Mouse (Mus musculus): ENCODE measurements around the gene Togaram2. TPM values are rescaled to one million over a fixed set of nuclear protein-coding genes. Genes with fewer than 3 reads are reported as not detected.
"Not testable (repeated sequence)": the region's sequence is repeated elsewhere in the genome, so short reads cannot be mapped to it uniquely, and the experiment has no call there.

Togaram2 gene
- polyA plus RNA-seq (2014; fragmentation: Nextera tagmentation; extraction: Ambion mirVana) = 0.23 and 0.24 TPM in 2 replicates

DNA sequence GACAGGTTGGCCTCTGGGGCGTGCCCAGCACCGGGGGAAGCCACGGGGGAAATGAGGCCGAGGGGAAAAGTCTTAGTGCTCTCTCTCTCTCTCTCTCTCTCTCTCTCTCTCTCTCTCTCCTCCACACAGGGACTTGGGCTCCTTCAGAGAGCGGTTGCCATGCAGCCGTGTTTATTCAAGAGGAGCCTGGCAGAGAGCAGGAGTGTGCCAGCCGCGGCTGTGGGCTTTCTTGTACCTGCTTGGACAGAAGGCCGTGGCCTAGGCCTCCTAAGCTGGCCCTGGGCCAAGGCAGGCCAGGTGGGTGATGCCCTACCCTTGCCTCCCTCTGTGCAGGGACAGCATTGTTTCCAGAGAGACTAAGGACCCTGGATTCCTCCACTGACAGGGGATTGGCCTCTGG is at the start of gene Togaram2:
Gene Togaram2 (plus strand): TSS at position 170 of the 400 bp plus-strand sequence.
- no peaks in the 10 kb centered on the region for H3K27me3 ChIP-seq (replicated peaks; ENCODE audit: control insufficient read depth, insufficient read depth, low read length)
- no peak within 1 kb of the TSS for H3K9ac ChIP-seq (ENCODE audit: low read length)
- H3K4me2 ChIP-seq (ENCODE audit: low read length) = no peak within 1 kb of the TSS
- H3K36me3 ChIP-seq (ENCODE audit: control insufficient read depth, insufficient read depth, low read length) = no peaks in the 10 kb centered on the region
- ATAC-seq (0 out of 2 replicates have a peak, but pooled peaks have one; percentile 21), DNase-seq (ENCODE audit: low spot score) (no peak)
- WGBS = 31% methylated on average over 9 of the region's 9 CpGs
- no peak within 1 kb of the TSS for H3K27ac ChIP-seq (ENCODE audit: low read depth, low read length)
- H3K4me1 ChIP-seq (ENCODE audit: control insufficient read depth, insufficient read depth, low read length) = 0 out of 2 replicates have a peak, but pooled peaks cover 7% of the 10 kb centered on the region
- no peak within 1 kb of the TSS for H3K4me3 ChIP-seq (ENCODE audit: low read depth, low read length)
- H3K9me3 ChIP-seq (replicated peaks; ENCODE audit: control insufficient read depth, low read length) = no peaks in the 10 kb centered on the region

DNA sequence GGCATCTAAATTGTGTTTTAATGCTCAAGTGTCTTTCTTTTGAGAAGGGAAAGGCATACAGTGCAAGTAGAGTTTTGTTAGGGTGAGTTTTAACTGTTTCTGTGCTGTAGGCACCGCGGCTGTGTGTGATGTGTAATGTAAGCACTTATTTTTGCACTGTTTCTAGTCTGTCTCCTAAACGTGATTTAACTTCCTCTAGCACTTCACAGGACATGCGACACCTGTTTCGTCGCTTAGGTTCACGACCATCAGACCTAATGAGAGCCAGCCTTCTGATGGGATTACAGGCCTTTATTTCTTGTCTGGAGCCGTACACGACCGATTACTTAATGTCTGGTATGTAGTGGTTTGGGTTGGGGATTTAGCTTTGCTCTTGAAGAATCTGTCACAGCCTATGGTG is 41.3 kb upstream of the Togaram2 start:
- Histone ChIP-seq H3K36me3 (ENCODE audit: control insufficient read depth, insufficient read depth, low read length) (peaks cover 73% of the 10 kb centered on the region), H3K4me2 (ENCODE audit: low read length) (no peak overlapping the region), H3K9me3 (replicated peaks; ENCODE audit: control insufficient read depth, low read length) (no peaks in the 10 kb centered on the region), H3K27me3 (replicated peaks; ENCODE audit: control insufficient read depth, insufficient read depth, low read length) (no peaks in the 10 kb centered on the region), H3K27ac (ENCODE audit: low read depth, low read length) (no peak overlapping the region), H3K4me1 (ENCODE audit: control insufficient read depth, insufficient read depth, low read length) (no peaks in the 10 kb centered on the region), H3K4me3 (ENCODE audit: low read depth, low read length) (no peak overlapping the region), H3K9ac (ENCODE audit: low read length) (no peak overlapping the region)
- no peak for ATAC-seq
- WGBS = 86% methylated on average over 10 of the region's 10 CpGs
- DNase-seq (ENCODE audit: low spot score) = no peak

DNA sequence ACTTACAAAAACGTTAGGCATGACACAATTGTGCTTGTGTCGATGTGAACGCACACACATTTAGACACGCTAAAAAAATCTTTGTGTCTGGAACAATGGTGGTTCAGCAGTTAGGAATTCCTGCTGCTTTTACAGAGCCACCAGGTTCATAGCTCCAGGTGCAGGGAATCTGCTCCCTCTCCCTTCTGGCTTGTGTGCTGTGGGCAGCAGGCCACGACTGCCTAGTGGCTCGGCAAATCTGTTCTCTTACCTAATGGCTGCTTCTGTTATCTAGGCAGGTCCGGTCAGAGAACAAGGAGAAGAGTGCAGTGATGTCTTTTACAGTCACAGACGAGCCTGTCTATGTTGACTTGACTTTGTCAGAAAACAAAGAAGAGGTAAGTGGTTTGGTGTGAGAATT is 39.7 kb upstream of the Togaram2 start:
- 91% methylated on average over 8 of the region's 8 CpGs for WGBS
- H3K4me3 ChIP-seq (ENCODE audit: low read depth, low read length) = no peak overlapping the region
- H3K27ac ChIP-seq (ENCODE audit: low read depth, low read length) = no peak overlapping the region
- peaks cover 71% of the 10 kb centered on the region for H3K36me3 ChIP-seq (ENCODE audit: control insufficient read depth, insufficient read depth, low read length)
- no peak overlapping the region for H3K9ac ChIP-seq (ENCODE audit: low read length)
- no peaks in the 10 kb centered on the region for H3K9me3 ChIP-seq (replicated peaks; ENCODE audit: control insufficient read depth, low read length)
- no peak for ATAC-seq
- H3K4me1 ChIP-seq (ENCODE audit: control insufficient read depth, insufficient read depth, low read length) = no peaks in the 10 kb centered on the region
- no peak overlapping the region for H3K4me2 ChIP-seq (ENCODE audit: low read length)
- H3K27me3 ChIP-seq (replicated peaks; ENCODE audit: control insufficient read depth, insufficient read depth, low read length) = no peaks in the 10 kb centered on the region
- no peak for DNase-seq (ENCODE audit: low spot score)

DNA sequence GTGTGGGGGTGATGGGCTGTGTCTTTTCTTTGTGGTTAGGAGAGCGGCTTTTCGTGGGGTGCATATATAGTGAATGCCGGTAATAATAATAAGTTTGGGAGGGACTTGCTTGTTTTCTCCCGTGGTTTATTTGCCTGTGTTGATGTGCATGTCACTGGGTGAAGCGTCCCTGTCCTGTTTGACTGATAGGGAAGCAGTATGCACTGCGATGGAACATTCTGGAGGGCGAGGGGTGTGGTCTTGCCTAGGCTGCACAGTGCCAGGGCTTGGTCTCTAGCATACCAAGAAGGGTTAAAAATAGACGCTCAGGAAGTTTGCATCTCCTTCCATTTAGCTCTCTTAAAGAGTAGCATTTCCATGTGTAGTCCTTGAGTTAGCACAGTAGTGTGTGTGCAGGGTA is 36.3 kb upstream of the Togaram2 start:
- DNase-seq (ENCODE audit: low spot score) (no peak), ATAC-seq (no peak)
- Histone ChIP-seq H3K27ac (ENCODE audit: low read depth, low read length) (no peak overlapping the region), H3K4me1 (ENCODE audit: control insufficient read depth, insufficient read depth, low read length) (no peaks in the 10 kb centered on the region), H3K9ac (ENCODE audit: low read length) (no peak overlapping the region), H3K36me3 (ENCODE audit: control insufficient read depth, insufficient read depth, low read length) (peaks cover 88% of the 10 kb centered on the region), H3K4me2 (ENCODE audit: low read length) (no peak overlapping the region), H3K9me3 (replicated peaks; ENCODE audit: control insufficient read depth, low read length) (no peaks in the 10 kb centered on the region), H3K27me3 (replicated peaks; ENCODE audit: control insufficient read depth, insufficient read depth, low read length) (no peaks in the 10 kb centered on the region), H3K4me3 (ENCODE audit: low read depth, low read length) (no peak overlapping the region)
- 94% methylated on average over 8 of the region's 8 CpGs for WGBS

DNA sequence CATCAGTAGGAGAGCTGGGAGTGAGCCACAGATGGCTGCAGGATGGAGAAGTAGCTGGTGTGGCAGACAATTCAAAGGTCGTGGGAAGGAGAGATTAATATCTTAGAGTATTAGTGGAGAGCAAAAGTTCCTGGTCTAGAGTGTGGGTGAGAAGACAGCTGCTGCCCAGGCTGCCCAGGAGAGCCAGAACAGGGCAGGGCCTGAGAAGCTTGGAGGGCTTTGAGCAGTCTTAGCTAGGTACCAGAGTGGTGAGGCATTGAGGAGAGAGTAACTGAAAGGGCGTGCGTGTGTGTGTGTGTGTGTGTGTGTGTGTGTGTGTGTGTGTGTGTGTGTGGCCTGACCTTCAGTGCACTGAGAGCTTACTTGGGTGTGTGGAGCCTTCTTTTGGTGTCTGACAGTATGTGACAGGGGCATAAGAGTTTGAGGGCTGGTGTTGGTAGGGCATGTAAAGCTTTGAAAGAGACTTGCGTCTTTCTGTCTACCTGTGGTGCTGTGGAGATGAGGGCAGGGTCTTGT is 35.3 kb upstream of the Togaram2 start:
- no peak for ATAC-seq
- H3K9ac ChIP-seq (ENCODE audit: low read length) = no peak overlapping the region
- 87% methylated on average over 4 of the region's 4 CpGs for WGBS
- no peak overlapping the region for H3K4me3 ChIP-seq (ENCODE audit: low read depth, low read length)
- no peaks in the 10 kb centered on the region for H3K4me1 ChIP-seq (ENCODE audit: control insufficient read depth, insufficient read depth, low read length)
- no peaks in the 10 kb centered on the region for H3K27me3 ChIP-seq (replicated peaks; ENCODE audit: control insufficient read depth, insufficient read depth, low read length)
- H3K27ac ChIP-seq (ENCODE audit: low read depth, low read length) = no peak overlapping the region
- DNase-seq (ENCODE audit: low spot score) = no peak
- peaks cover 89% of the 10 kb centered on the region for H3K36me3 ChIP-seq (ENCODE audit: control insufficient read depth, insufficient read depth, low read length)
- no peak overlapping the region for H3K4me2 ChIP-seq (ENCODE audit: low read length)
- H3K9me3 ChIP-seq (replicated peaks; ENCODE audit: control insufficient read depth, low read length) = no peaks in the 10 kb centered on the region

DNA sequence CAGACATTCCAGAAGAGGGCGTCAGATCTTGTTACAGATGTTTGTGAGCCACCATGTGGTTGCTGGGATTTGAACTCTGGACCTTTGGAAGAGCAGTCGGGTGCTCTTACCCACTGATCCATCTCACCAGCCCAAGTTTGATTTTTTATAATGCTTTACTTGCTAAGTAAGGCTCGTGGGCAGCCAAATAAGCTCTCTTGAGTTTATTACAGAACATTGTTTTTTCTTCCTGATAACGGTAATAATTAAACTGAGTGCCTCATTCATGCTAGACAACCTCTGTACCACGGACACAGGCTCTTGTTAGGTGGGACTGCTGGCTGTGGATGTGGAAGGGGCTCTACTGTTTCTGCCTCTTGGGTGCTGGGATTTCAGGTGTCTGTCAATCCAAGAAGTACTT is 34.0 kb upstream of the Togaram2 start:
- H3K4me2 ChIP-seq (ENCODE audit: low read length); DNase-seq (ENCODE audit: low spot score); H3K27me3 ChIP-seq (replicated peaks; ENCODE audit: control insufficient read depth, insufficient read depth, low read length); H3K4me1 ChIP-seq (ENCODE audit: control insufficient read depth, insufficient read depth, low read length); H3K9me3 ChIP-seq (replicated peaks; ENCODE audit: control insufficient read depth, low read length); H3K4me3 ChIP-seq (ENCODE audit: low read depth, low read length); H3K27ac ChIP-seq (ENCODE audit: low read depth, low read length); H3K9ac ChIP-seq (ENCODE audit: low read length); ATAC-seq: not testable (repeated sequence)
- peaks cover 84% of the 10 kb centered on the region for H3K36me3 ChIP-seq (ENCODE audit: control insufficient read depth, insufficient read depth, low read length)
- WGBS = 88% methylated on average over 5 of the region's 5 CpGs

DNA sequence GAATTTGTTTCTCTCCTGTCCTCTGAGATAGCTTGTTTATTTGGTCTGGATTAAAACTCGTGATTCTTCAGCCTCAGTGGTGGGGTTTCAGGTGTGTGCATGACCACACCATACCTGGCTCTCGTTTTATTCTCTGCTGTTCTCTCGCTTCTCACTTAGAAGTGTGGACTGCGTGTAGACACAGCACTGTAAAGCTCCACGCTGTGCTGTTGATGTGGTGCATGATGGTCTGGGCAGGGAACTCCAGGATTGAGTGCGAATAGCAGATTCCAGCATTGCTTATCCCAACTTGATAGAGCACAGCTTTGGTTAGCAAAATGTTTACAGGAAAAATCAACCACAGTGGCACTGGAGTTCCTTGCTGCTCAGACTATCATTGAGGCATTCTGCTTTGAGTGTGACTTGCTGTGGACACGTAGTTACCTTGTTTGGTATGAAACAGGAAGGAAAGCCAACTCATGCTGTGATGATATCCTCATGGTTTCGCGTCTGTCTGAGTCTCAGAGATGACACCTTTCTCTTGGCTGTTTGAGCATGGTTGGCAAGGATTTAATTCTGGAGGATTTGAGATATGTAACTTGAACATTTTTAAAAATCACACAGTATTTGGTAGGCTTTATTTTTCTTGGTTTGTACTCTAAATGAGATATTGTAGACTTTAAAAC is 32.5 kb upstream of the Togaram2 start:
- 90% methylated on average over 9 of the region's 9 CpGs for WGBS

DNA sequence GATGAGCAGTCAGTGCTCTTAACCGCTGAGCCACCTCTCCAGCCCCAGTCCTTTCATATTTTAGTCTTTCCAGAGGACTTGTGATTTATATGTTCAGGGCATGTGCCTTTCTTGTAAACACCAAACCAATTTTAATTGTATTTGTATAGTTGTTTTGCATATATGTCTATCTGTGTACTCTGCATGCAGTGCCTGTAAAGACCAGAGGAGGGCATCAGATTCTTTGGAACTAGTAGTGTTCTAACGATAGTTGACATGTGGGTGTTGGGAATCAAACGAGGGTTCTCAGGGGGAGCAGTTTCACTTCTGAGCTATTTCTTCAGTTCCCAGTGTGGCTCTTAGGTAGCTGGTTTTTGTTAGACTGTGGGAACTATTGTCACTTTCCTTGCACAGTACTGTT is 30.9 kb upstream of the Togaram2 start:
- Histone ChIP-seq H3K4me3 (ENCODE audit: low read depth, low read length) (no peak overlapping the region), H3K4me1 (ENCODE audit: control insufficient read depth, insufficient read depth, low read length) (no peaks in the 10 kb centered on the region), H3K27ac (ENCODE audit: low read depth, low read length) (no peak overlapping the region), H3K36me3 (ENCODE audit: control insufficient read depth, insufficient read depth, low read length) (peaks cover 75% of the 10 kb centered on the region), H3K4me2 (ENCODE audit: low read length) (no peak overlapping the region), H3K9me3 (replicated peaks; ENCODE audit: control insufficient read depth, low read length) (no peaks in the 10 kb centered on the region), H3K27me3 (replicated peaks; ENCODE audit: control insufficient read depth, insufficient read depth, low read length) (no peaks in the 10 kb centered on the region), H3K9ac (ENCODE audit: low read length) (no peak overlapping the region)
- DNase-seq (ENCODE audit: low spot score) (no peak), ATAC-seq (no peak)
- 82% methylated on average over 3 of the region's 3 CpGs for WGBS

More for the DNA sequence above, 32.5 kb upstream of the Togaram2 start:
- no peak overlapping the region for H3K4me3 ChIP-seq (ENCODE audit: low read depth, low read length)
- no peak overlapping the region for H3K4me2 ChIP-seq (ENCODE audit: low read length)
- no peaks in the 10 kb centered on the region for H3K27me3 ChIP-seq (replicated peaks; ENCODE audit: control insufficient read depth, insufficient read depth, low read length)
- no peak overlapping the region for H3K9ac ChIP-seq (ENCODE audit: low read length)
- peak; percentile 20 for DNase-seq (ENCODE audit: low spot score)
- no peak for ATAC-seq
- H3K27ac ChIP-seq (ENCODE audit: low read depth, low read length) = no peak overlapping the region
- H3K4me1 ChIP-seq (ENCODE audit: control insufficient read depth, insufficient read depth, low read length) = no peaks in the 10 kb centered on the region
- no peaks in the 10 kb centered on the region for H3K9me3 ChIP-seq (replicated peaks; ENCODE audit: control insufficient read depth, low read length)
- H3K36me3 ChIP-seq (ENCODE audit: control insufficient read depth, insufficient read depth, low read length) = peaks cover 80% of the 10 kb centered on the region

DNA sequence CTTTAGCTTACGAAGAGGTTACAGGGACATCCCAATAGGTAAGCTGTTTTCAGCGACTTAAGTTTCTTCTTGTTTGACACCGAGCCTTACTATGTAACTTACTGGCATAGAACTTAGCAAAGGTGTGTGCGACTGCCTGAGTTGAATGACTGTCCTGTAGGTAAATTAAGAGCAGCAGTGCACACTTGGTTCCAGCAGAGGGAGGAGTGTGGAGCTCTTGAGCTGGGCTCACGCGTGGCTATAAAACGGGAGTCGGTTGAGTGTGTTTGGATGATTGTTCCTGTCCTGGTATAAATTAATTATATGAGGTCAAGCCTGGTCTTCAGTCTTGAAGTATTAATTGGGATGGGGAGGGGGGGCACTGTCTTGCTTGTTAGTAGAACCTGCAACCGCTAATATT is 23.1 kb upstream of the Togaram2 start:
- Histone ChIP-seq H3K4me3 (ENCODE audit: low read depth, low read length) (no peak overlapping the region), H3K9me3 (replicated peaks; ENCODE audit: control insufficient read depth, low read length) (no peaks in the 10 kb centered on the region), H3K27ac (ENCODE audit: low read depth, low read length) (no peak overlapping the region), H3K4me1 (ENCODE audit: control insufficient read depth, insufficient read depth, low read length) (no peaks in the 10 kb centered on the region), H3K4me2 (ENCODE audit: low read length) (no peak overlapping the region), H3K36me3 (ENCODE audit: control insufficient read depth, insufficient read depth, low read length) (peaks cover 67% of the 10 kb centered on the region), H3K27me3 (replicated peaks; ENCODE audit: control insufficient read depth, insufficient read depth, low read length) (no peaks in the 10 kb centered on the region), H3K9ac (ENCODE audit: low read length) (no peak overlapping the region)
- no peak for DNase-seq (ENCODE audit: low spot score)
- 94% methylated on average over 9 of the region's 9 CpGs for WGBS
- ATAC-seq = no peak
